Mouse (Mus musculus) lung, postnatal 0 days (tissue): ENCODE data around the gene Stpg4.

Source experiments
- CTCF ChIP-seq: IDR thresholded peaks from 2 replicates; pipeline ENCODE4 v1.5.1; 2016; ENCODE audit warnings: antibody characterized with exemption, mild to moderate bottlenecking
- EP300 ChIP-seq: IDR thresholded peaks from 2 replicates; pipeline ENCODE4 v1.6.1; 2016; ENCODE audit warnings: antibody characterized with exemption, mild to moderate bottlenecking, control low read depth

GRCm38 (mm10) chr17:87351241-87352105, 76.1 kb downstream of the Stpg4 start:
- TF ChIP-seq CTCF = no peak
- TF ChIP-seq EP300 = no peak
